Mouse (Mus musculus): Measurements from ENCODE around the gene Tbc1d7.

DNA sequence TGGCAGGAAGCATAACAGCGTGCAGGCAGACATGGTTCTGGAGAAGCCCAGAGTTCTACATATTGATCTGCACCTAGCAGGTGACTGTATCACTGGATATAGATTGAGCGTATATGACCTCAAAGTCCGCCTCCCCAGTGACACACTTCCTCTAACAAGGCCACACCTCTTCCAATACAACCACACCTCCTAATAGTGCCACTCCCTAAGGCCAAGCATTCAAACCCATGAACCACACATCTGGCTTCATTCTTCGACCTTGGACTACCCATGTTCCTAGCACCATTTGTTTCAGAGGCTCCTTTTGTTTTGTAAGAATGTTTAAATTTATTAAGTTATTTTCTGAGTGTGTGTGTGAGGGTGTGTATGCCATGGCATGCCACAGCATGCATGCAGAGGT is 16.4 kb upstream of the Tbc1d7 start:
- TF ChIP-seq CTCF (IDR thresholded peaks at IDR 0.05; ENCODE audit: control insufficient read depth, insufficient read depth, insufficient read length): no peak
- TF ChIP-seq CEBPB (IDR thresholded peaks at IDR 0.05; ENCODE audit: low read depth): no peak
- TF ChIP-seq MAX (IDR thresholded peaks at IDR 0.05): no peak

Data from C2C12 (cell line).